Mouse (Mus musculus) urinary bladder, adult 2 months (tissue): ENCODE measurements around the gene Zbtb22. TPM values are rescaled to one million over a fixed set of nuclear protein-coding genes. Genes with fewer than 3 reads are reported as not detected.

ENCODE experiments used
- DNase-seq: peaks from one replicate; pipeline ENCODE4 v3.0.0; 2022; ENCODE audit warnings: low spot score
- polyA plus RNA-seq: library from polyadenylated mRNA; depleted of rRNA; stranded (reverse); fragments of >200 nt; gene quantifications from 2 replicates; pipeline ENCODE4 v1.2.3, GENCODE M21; 2012

The Zbtb22 gene
- polyA plus RNA-seq, 1 experiment = 20.1 TPM

DNA sequence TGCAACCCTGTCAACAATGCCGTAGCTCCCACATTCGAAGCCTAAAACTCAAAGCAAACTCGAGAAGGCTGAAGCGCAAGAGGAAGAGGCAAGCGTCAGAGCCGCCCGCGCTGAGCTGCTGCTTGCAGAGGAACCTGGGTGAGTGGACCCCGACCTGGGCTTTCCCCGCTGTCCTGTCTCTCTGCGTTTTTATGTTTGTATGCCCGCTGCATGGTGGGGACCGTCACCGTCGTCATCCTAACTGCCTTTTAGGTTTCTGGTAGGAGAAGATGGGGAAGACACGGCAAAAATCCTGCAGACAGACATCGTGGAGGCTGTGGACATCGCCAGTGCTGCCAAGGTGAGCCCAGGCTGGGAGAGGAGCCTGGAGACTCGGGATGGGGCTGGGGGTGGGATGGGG is 25.7 kb downstream of the Zbtb22 start:
- no peak for DNase-seq

DNA sequence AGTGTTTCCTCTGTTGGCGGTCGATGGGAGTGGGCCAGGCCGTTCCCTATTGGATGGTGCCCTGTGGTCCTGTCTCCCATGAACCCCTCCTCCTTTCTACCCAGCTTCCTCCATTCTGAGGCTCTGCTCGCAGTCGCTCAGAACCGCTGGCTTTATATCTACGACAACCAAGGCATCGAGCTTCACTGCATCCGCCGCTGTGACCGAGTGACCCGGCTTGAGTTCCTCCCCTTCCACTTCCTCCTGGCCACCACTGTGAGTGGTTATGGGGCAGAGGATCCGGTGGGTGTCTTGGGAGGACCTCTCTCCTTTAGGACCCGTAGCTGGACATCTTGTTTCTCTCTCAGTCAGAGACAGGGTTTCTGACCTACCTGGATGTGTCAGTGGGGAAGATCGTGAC is 27.8 kb downstream of the Zbtb22 start:
- DNase-seq = no peak

GRCm38 (mm10) chr17:33947430-33948089 is 31.9 kb downstream of the Zbtb22 start:
- no peak for DNase-seq

DNA sequence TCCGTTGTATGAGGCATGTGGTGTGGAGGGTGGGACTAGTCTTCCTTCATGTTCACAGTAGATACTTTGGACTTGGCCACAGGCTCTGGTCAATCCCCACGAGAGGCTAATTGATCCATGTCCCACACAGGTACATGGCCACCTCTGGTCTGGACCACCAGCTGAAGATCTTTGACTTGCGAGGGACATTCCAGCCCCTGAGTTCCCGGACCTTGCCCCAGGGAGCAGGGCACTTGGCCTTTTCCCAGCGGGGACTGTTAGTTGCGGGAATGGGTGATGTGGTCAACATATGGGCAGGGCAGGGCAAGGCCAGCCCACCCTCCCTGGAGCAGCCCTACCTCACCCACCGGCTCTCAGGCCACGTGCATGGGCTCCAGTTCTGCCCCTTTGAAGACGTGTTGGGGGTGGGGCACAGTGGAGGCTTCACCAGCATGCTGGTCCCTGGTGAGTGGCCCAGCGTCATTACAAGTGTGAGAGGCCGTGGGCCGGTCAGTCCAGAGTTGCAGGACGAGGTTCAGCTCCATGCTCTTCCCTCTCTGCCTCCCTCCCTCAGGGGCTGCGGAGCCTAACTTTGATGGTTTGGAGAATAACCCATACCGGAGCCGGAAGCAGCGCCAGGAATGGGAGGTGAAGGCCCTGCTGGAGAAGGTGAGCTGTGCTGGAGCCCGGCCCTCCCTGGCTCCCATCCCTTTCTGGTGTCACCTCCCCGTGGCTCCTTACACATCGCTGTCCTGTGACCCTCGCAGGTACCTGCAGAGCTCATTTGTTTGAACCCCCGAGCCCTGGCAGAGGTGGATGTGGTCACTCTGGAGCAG is 32.6 kb downstream of the Zbtb22 start:
- peak; percentile 22 for DNase-seq

- peak; percentile 19 for DNase-seq
Observed at GRCm38 (mm10) chr17:33948905-33949537, 33.3 kb downstream of the Zbtb22 start.

DNA sequence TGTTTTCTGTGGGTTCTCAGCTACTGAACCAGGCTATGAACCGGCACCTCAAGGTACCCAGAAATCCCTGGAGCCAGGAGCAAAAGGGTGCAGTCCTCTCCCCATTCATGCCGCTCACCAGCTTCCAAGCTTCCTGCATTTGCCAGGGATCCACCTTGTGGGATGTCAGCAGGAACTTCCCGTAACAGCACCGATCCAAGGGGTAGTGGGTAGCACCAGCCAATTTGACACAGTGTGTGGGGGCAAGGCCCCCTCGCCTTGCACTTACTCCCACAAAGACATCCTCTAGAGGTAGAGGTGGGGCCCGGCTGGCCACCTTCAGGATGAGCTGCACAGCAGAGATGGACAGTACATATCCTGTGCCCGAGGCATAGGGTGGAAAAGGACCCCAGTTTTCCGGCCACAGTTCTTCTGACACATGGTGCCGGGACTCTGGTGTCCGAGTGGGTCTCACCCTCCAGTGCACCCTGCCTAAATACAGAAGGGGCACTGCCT is 34.5 kb downstream of the Zbtb22 start:
- DNase-seq = peak; percentile 23

- peak; percentile 45 for DNase-seq
Observed at GRCm38 (mm10) chr17:33951021-33951946, 35.6 kb downstream of the Zbtb22 start, which contains the start of gene B3galt4. TSS of gene B3galt4 (minus strand) at chr17:33951488.

DNA sequence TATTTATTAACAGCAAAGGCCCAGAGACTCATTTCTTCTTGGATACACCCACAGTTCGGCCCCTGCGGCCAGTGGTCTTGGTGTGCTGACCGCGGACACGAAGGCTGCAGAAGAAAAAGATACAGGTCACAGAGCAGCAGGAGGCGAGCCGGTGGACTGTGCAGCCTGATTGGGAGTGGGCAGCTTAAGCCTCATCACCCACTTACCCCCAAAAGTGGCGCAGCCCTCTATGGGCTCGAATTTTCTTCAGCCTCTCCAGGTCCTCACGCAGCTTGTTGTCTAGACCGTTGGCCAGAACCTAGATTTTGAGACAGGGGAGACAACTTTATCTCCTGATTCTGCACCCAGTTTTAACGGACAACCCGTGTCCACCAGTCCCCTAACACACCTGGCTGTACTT is 36.3 kb downstream of the Zbtb22 start:
- DNase-seq = peak; percentile 20

DNA sequence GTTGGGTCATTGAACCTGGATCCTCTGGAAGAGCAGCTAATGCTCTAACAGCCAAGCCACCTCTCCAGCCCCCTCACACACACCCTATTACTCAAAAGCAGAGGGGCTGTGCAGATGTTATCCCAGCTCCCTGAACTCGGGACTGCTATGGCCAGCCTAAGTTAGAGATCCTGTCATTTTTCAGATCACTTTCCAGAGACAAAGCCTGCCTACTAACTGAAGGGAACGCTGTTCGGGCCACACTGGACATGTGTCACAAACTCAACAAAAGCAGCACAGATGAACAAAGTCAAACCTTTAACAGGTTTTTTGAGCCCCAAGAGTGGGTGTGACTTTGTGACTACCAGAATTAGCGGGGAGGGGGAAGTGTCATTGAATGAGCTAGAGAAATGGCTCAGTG is 37.2 kb downstream of the Zbtb22 start:
- no peak for DNase-seq

DNA sequence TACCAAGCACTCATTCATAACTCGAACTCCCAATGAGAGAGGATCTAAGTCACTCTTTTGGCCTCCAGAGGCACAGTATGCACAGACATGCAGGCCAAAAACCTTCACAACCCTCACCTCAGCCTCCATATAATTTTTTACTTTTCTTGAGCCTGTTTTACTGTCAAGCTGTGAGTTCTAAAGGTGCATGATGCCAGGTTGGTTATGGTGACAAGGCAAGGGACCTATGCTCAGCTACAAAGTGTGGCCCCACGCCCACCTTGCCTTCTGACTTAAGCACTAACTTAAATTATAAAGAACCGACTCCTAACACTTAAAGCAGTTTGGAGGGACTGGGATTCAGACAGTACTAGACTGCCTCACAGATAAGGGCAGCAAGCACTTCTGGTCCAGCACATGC is 37.6 kb downstream of the Zbtb22 start:
- DNase-seq = no peak

DNA sequence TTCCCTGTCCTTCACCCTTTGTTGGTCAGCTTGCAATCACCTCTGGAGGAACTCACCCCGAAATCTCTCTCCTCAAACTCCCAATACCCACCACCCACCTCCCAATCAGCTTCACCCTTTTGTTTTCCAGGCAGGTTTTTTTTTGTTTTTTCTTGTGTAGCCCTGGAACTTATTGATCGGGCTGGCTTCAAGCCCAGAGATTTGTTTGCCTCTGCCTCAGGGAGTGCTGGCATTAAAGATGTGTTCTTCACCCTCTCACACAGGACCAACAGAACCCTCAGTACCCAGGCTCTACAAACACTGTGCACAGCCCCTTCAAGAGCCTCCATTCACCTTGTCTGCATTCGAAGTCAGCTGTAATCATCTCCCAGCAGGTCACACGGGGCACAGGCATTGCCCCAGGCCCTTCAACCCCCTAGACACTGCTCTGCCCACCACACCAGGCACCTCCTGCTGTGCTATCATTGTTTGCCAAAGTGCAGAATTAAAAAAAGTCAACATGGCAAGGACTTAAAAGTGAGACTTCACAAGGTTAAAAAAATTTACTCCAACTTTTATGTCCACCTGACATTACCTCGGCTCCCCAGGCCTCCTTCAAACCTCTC is 38.4 kb downstream of the Zbtb22 start:
- no peak for DNase-seq

GRCm38 (mm10) chr17:33954646-33955554 is 39.2 kb downstream of the Zbtb22 start:
- DNase-seq = no peak

GRCm38 (mm10) chr17:33955555-33956214 is 40.0 kb downstream of the Zbtb22 start, which contains the start of the genes Vps52 and Rps18:
TSS of gene Vps52 (plus strand) at chr17:33955812.
TSS of gene Rps18 (minus strand) at chr17:33956001.
- DNase-seq = peak; percentile 85

GRCm38 (mm10) chr17:33956336-33956735 is 40.6 kb downstream of the Zbtb22 start:
- DNase-seq = no peak

- no peak for DNase-seq
Observed at GRCm38 (mm10) chr17:33957493-33957892, 41.8 kb downstream of the Zbtb22 start.

DNA sequence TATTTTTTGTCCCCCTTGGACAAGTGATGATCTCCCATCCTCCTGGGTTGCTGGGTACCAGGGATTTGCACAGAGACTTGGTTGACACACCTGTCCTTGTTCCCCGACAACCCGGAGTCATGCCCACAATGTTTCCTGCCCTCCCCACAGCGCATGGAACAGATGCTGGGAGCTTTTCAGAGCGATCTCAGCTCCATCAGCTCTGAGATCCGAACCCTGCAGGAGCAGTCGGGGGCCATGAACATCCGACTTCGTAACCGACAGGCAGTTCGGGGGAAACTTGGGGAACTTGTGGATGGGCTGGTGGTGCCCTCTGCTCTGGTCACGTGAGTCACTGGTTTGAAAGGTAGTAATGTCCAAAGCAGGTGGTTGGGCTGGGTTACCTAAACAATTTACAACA is 42.7 kb downstream of the Zbtb22 start:
- peak; percentile 18 for DNase-seq

- peak; percentile 21 for DNase-seq
Observed at GRCm38 (mm10) chr17:33959135-33959534, 43.4 kb downstream of the Zbtb22 start.

GRCm38 (mm10) chr17:33959948-33960347 is 44.2 kb downstream of the Zbtb22 start:
- no peak for DNase-seq

GRCm38 (mm10) chr17:33962876-33963275 is 47.2 kb downstream of the Zbtb22 start:
- DNase-seq = no peak
